Mouse (Mus musculus): Measurements from ENCODE around the gene Cbr2. TPM values are rescaled to one million over a fixed set of nuclear protein-coding genes. Genes with fewer than 3 reads are reported as not detected.

Cbr2 gene
- total and polyA plus RNA-seq, 2 experiments from 2014 or later, result 2.4 to 12.2 TPM

- ATAC-seq (ENCODE audit: insufficient read depth, low read depth) (no peak), DNase-seq (ENCODE audit: low spot score) (no peak)
- Histone ChIP-seq H3K4me1 (ENCODE audit: control insufficient read depth, insufficient read depth) (peaks cover 16% of the 10 kb centered on the region), H3K9ac (replicated peaks; ENCODE audit: low read depth, low read length) (no peak overlapping the region), H3K9me3 (replicated peaks; ENCODE audit: control insufficient read depth, low read length) (no peaks in the 10 kb centered on the region), H3K36me3 (replicated peaks; ENCODE audit: control insufficient read depth, insufficient read depth, low read length) (peaks cover 19% of the 10 kb centered on the region), H3K27me3 (ENCODE audit: control insufficient read depth, insufficient read depth, low read length) (no peaks in the 10 kb centered on the region), H3K4me3 (ENCODE audit: low read depth, low read length) (no peak overlapping the region), H3K4me2 (ENCODE audit: low read depth, low read length) (no peak overlapping the region), H3K27ac (ENCODE audit: low read depth) (no peak overlapping the region)
- 76% methylated on average over 2 of the region's 2 CpGs for WGBS
- TF ChIP-seq CTCF (IDR thresholded peaks at IDR 0.05; ENCODE audit: low read depth) (no peak), EP300 (IDR thresholded peaks at IDR 0.05; ENCODE audit: low read depth) (no peak)
These were observed 22.4 kb downstream of the Cbr2 start for GRCm38 (mm10) chr11:120709551-120709950.

- WGBS, result 63% methylated on average over 5 of the region's 5 CpGs
- Histone ChIP-seq H3K9ac (replicated peaks; ENCODE audit: low read depth, low read length) (no peak overlapping the region), H3K4me1 (ENCODE audit: control insufficient read depth, insufficient read depth) (peaks cover 24% of the 10 kb centered on the region), H3K4me2 (ENCODE audit: low read depth, low read length) (no peak overlapping the region), H3K36me3 (replicated peaks; ENCODE audit: control insufficient read depth, insufficient read depth, low read length) (peaks cover 19% of the 10 kb centered on the region), H3K4me3 (ENCODE audit: low read depth, low read length) (no peak overlapping the region), H3K27me3 (ENCODE audit: control insufficient read depth, insufficient read depth, low read length) (no peaks in the 10 kb centered on the region), H3K27ac (ENCODE audit: low read depth) (no peak overlapping the region), H3K9me3 (replicated peaks; ENCODE audit: control insufficient read depth, low read length) (no peaks in the 10 kb centered on the region)
- DNase-seq (ENCODE audit: low spot score) (no peak), ATAC-seq (ENCODE audit: insufficient read depth, low read depth) (no peak)
- TF ChIP-seq EP300 (IDR thresholded peaks at IDR 0.05; ENCODE audit: low read depth), result no peak
- TF ChIP-seq CTCF (IDR thresholded peaks at IDR 0.05; ENCODE audit: low read depth), result no peak
These were observed 23.9 kb downstream of the Cbr2 start for GRCm38 (mm10) chr11:120707969-120708368.

- no peak for TF ChIP-seq EP300 (IDR thresholded peaks at IDR 0.05; ENCODE audit: low read depth)
- no peak for TF ChIP-seq CTCF (IDR thresholded peaks at IDR 0.05; ENCODE audit: low read depth)
- Histone ChIP-seq H3K4me1 (ENCODE audit: control insufficient read depth, insufficient read depth) (peaks cover 18% of the 10 kb centered on the region), H3K4me3 (ENCODE audit: low read depth, low read length) (no peak overlapping the region), H3K9me3 (replicated peaks; ENCODE audit: control insufficient read depth, low read length) (no peaks in the 10 kb centered on the region), H3K4me2 (ENCODE audit: low read depth, low read length) (no peak overlapping the region), H3K27ac (ENCODE audit: low read depth) (no peak overlapping the region), H3K9ac (replicated peaks; ENCODE audit: low read depth, low read length) (no peak overlapping the region), H3K27me3 (ENCODE audit: control insufficient read depth, insufficient read depth, low read length) (no peaks in the 10 kb centered on the region), H3K36me3 (replicated peaks; ENCODE audit: control insufficient read depth, insufficient read depth, low read length) (peaks cover 23% of the 10 kb centered on the region)
- WGBS, result 40% methylated on average over 12 of the region's 12 CpGs
- ATAC-seq (ENCODE audit: insufficient read depth, low read depth), result no peak
- no peak for DNase-seq (ENCODE audit: low spot score)
These were observed 24.7 kb downstream of the Cbr2 start for GRCm38 (mm10) chr11:120707225-120707624.

- no peak for ATAC-seq (ENCODE audit: insufficient read depth, low read depth)
- H3K9me3 ChIP-seq (replicated peaks; ENCODE audit: control insufficient read depth, low read length), result no peaks in the 10 kb centered on the region
- TF ChIP-seq CTCF (IDR thresholded peaks at IDR 0.05; ENCODE audit: low read depth) (no peak), EP300 (IDR thresholded peaks at IDR 0.05; ENCODE audit: low read depth) (no peak)
- H3K9ac ChIP-seq (replicated peaks; ENCODE audit: low read depth, low read length), result no peak overlapping the region
- H3K27ac ChIP-seq (ENCODE audit: low read depth), result no peak overlapping the region
- 65% methylated on average over 5 of the region's 5 CpGs for WGBS
- no peaks in the 10 kb centered on the region for H3K27me3 ChIP-seq (ENCODE audit: control insufficient read depth, insufficient read depth, low read length)
- H3K36me3 ChIP-seq (replicated peaks; ENCODE audit: control insufficient read depth, insufficient read depth, low read length), result peaks cover 32% of the 10 kb centered on the region
- H3K4me3 ChIP-seq (ENCODE audit: low read depth, low read length), result no peak overlapping the region
- DNase-seq (ENCODE audit: low spot score), result no peak
- H3K4me1 ChIP-seq (ENCODE audit: control insufficient read depth, insufficient read depth), result peaks cover 18% of the 10 kb centered on the region
- H3K4me2 ChIP-seq (ENCODE audit: low read depth, low read length), result no peak overlapping the region
These were observed 25.8 kb downstream of the Cbr2 start for GRCm38 (mm10) chr11:120706120-120706519.

- no peak overlapping the region for H3K4me3 ChIP-seq (ENCODE audit: low read depth, low read length)
- 45% methylated on average over 8 of the region's 8 CpGs for whole genome bisulfite sequencing
- H3K27ac ChIP-seq (ENCODE audit: low read depth), result peak overlapping the region; percentile 20; the same call in 1 of the 2 replicates
- H3K4me1 ChIP-seq (ENCODE audit: control insufficient read depth, insufficient read depth), result peaks cover 18% of the 10 kb centered on the region
- H3K9ac ChIP-seq (replicated peaks; ENCODE audit: low read depth, low read length), result no peak overlapping the region
- no peak overlapping the region for H3K4me2 ChIP-seq (ENCODE audit: low read depth, low read length)
- DNase-seq (ENCODE audit: low spot score) (no peak), ATAC-seq (ENCODE audit: insufficient read depth, low read depth) (no peak)
- H3K9me3 ChIP-seq (replicated peaks; ENCODE audit: control insufficient read depth, low read length), result no peaks in the 10 kb centered on the region
- no peaks in the 10 kb centered on the region for H3K27me3 ChIP-seq (ENCODE audit: control insufficient read depth, insufficient read depth, low read length)
- H3K36me3 ChIP-seq (replicated peaks; ENCODE audit: control insufficient read depth, insufficient read depth, low read length), result peaks cover 38% of the 10 kb centered on the region; the same call in 1 of the 2 replicates
- TF ChIP-seq CTCF (IDR thresholded peaks at IDR 0.05; ENCODE audit: low read depth), result no peak
- TF ChIP-seq EP300 (IDR thresholded peaks at IDR 0.05; ENCODE audit: low read depth), result no peak
These were observed 27.2 kb downstream of the Cbr2 start for GRCm38 (mm10) chr11:120704486-120705325.
